Mouse (Mus musculus): ENCODE results near the gene Golm1.
"Not testable (repeated sequence)": the region's sequence is repeated elsewhere in the genome, so short reads cannot be mapped to it uniquely, and the experiment has no call there.

The Golm1 gene

GRCm38 (mm10) chr13:59675151-59676011 is at the start of gene Golm1:
TSS of gene Golm1 (minus strand) at chr13:59675811.
- DNase-seq = peak; percentile 24 to 54

- DNase-seq = not testable (repeated sequence)
Observed at GRCm38 (mm10) chr13:59722089-59722488, 46.5 kb upstream of the Golm1 start.

GRCm38 (mm10) chr13:59719475-59719874 is 43.9 kb upstream of the Golm1 start:
- DNase-seq = no peak

GRCm38 (mm10) chr13:59718857-59719440 is 43.3 kb upstream of the Golm1 start:
- peak in 1 of 2 experiments; percentile 15 for DNase-seq

GRCm38 (mm10) chr13:59713710-59714109 is 38.1 kb upstream of the Golm1 start:
- no peak for DNase-seq

DNA sequence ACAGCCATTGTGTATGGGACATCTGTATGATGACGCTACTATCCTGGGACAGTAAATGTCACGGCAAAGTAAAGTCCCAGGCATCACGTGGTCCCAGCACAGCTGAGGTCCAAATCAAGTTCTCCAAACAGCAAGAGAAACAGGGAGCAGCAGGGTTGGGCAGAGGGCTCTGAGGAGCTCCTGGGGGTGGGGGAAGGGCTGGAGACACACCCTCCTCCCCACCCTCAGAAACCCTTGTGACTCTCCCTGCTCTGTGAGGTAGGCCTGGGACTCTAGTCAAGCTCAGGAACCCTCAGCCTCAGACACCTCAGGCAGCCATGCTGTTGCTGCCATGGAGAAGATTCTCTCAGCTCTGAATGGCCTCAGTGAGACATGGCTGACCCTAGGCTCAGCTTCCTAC is 36.4 kb upstream of the Golm1 start, which contains the start of gene Spata31d1b:
Gene Spata31d1b, plus strand, starts transcription at position 301 of the 400 bp plus-strand sequence.
- DNase-seq = not testable (repeated sequence)

GRCm38 (mm10) chr13:59710230-59710629 is 34.6 kb upstream of the Golm1 start, which contains the start of gene Spata31d1a:
TSS of gene Spata31d1a (minus strand) at chr13:59710330.
- no peak for DNase-seq

DNA sequence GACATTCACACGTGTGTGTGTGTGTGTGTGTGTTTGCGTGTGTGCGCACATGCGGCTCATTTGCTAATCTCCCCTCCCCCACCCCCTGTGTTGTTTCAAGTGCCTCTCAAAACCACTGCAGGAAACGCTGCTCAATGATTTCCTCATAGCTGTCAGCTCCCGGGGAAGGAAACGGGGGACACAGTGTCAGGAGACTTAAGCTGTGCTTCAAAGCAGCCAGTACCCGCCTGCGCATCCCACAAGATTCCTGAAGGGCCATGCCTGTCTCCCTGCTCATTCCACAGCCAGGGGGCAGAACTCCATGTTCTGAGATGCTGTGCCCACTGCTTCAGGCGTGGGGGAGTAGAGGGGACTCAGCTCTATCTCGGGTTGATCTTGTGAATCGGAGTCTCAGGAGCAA is 29.0 kb upstream of the Golm1 start:
- DNase-seq = peak; percentile 28 to 33

- no peak for DNase-seq
Observed at GRCm38 (mm10) chr13:59703514-59703913, 27.9 kb upstream of the Golm1 start.

- DNase-seq = not testable (repeated sequence)
Observed at GRCm38 (mm10) chr13:59700137-59700536, 24.5 kb upstream of the Golm1 start.

DNA sequence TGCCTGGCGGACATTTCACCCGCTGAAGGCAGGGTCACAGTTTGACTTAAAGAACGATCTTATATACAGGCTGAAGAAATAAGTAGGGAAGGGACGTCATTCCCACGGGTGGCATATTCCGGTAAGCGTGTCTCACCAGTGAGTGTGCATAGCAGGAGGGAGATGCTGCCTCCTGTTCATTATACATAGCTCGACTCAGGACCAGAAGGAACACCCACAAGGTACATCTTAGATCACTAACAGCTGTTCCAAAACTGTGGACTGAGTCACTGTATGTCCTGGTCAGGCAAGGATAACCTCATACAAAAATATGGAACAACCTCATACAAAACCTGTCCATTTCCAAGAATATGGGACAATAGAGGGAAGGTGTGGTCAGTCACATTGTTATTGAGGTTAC is 23.5 kb upstream of the Golm1 start:
- no peak for DNase-seq

- DNase-seq = no peak
Observed at GRCm38 (mm10) chr13:59695781-59696180, 20.2 kb upstream of the Golm1 start.

GRCm38 (mm10) chr13:59694008-59694407 is 18.4 kb upstream of the Golm1 start, which contains the start of gene 4921517D22Rik:
TSS of gene 4921517D22Rik (minus strand) at chr13:59694108.
- DNase-seq = no peak

- DNase-seq = no peak
Observed at GRCm38 (mm10) chr13:59691478-59691877, 15.9 kb upstream of the Golm1 start.

- no peak for DNase-seq
Observed at GRCm38 (mm10) chr13:59690576-59690975, 15.0 kb upstream of the Golm1 start.

GRCm38 (mm10) chr13:59689843-59690242 is 14.2 kb upstream of the Golm1 start:
- no peak for DNase-seq

GRCm38 (mm10) chr13:59689313-59689712 is 13.7 kb upstream of the Golm1 start:
- DNase-seq = no peak

DNA sequence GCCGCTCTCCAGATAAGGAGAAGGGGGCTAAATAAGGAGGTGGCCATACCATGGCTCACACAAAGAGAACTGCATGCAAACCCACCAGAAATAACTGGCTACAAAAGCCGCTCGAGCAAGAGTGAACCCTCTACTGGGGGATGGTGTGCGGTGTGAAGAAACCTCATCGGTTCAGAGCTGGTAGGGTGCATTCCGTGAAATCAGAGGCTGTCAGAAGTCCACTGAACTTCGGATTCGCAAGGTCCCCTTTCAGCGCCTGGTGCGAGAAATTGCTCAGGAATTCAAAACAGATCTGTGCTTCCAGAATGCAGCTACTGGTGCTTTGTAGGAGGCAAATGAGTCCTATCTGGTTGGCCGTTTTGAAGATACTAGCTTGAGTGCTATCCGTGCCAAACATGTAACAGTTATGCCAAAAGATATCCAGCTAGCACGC is 12.7 kb upstream of the Golm1 start:
- DNase-seq = peak in 1 of 2 experiments; percentile 20

DNA sequence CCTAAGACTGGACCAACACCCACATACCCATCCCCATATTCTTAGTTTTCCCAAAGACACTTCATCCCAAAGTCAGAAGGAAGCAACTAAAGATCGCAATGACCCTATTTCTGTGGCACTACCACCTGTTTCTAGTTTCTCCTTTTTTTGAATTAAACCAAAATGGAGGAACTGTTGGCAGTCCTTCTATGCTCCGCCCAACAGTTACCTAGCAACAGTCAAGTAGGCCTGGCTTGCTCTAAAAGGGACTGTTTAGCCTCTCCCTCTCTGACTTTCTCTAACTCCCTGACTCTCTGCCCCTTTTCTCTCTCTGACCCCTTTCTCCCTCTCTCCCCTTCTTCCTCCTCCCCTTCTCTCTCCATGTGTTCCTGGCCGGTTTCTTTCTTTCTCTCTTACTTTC is 9.6 kb upstream of the Golm1 start:
- no peak for DNase-seq

DNA sequence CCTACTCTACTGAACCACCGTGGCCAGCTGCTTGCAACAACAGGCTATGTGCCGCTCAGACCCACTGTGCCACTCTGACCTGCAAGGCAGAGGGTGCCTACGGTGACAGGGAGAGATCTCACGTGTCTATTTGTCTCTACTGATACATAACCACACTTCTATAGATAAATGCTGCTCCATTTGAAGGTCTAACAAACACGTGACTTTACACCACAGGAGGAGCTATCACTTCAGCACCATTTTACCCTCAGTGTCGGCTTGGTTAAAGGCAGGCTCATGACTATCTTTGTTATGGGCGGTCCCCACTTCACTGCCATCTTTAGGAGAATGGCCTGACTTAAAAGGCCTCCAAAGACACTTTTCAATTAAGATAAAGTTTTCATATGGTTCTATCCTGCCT is 7.0 kb upstream of the Golm1 start:
- DNase-seq = no peak

GRCm38 (mm10) chr13:59679908-59680307 is 4.3 kb upstream of the Golm1 start:
- DNase-seq = no peak

DNA sequence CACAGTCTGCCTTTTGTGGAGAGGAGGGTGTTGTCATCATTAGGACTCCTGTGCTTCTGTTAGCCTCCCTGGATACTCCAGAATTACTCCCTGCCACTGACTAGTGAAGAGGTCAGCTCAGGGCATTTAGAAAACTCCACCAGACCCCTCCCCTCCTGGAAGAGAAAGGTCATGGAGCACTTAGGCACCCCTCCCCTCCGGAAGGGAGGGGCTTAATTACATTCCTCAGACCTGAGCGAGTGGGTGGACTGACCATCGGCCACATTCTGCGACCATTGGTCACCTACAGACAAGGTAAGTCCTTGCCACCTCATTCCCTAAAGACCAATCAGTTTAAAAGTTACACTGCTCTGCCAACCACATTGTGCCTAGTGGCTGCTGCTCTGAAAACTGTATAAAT is 3.7 kb upstream of the Golm1 start:
- DNase-seq = no peak

GRCm38 (mm10) chr13:59676316-59677229 is 962 bp upstream of the Golm1 start:
- no peak for DNase-seq
